Mouse (Mus musculus) kidney, embryonic 16.5 days (tissue): ENCODE measurements around the gene Fads2. TPM values are rescaled to one million over a fixed set of nuclear protein-coding genes. Genes with fewer than 3 reads are reported as not detected.

Experiments
- ATAC-seq: fragments of 200-750 bp; cut with Nextera tagmentation; 2 replicates; pipeline ENCODE4 v1.8.0; 2017; ENCODE audit warnings: moderate TSS enrichment; ENCODE audit not compliant: low FRiP score, low TSS enrichment
- H3K27ac ChIP-seq: fragments of 300-500 bp; sonication (generic); 2 replicates; pipeline ENCODE4 v1.5.1; 2014; ENCODE audit warnings: low read length
- H3K27me3 ChIP-seq: fragments of 300-500 bp; sonication (generic); 2 replicates; pipeline ENCODE4 v1.6.1; 2014; ENCODE audit warnings: low read length, control low read depth, mixed read lengths; ENCODE audit not compliant: insufficient read depth
- H3K36me3 ChIP-seq: fragments of 300-500 bp; sonication (generic); 2 replicates; pipeline ENCODE4 v1.6.1; 2014; ENCODE audit warnings: low read length, control low read depth, mixed read lengths; ENCODE audit not compliant: insufficient read depth
- H3K4me1 ChIP-seq: fragments of 300-500 bp; sonication (generic); 2 replicates; pipeline ENCODE4 v1.6.1; 2014; ENCODE audit warnings: low read length, control low read depth, mixed read lengths; ENCODE audit not compliant: insufficient read depth
- H3K4me2 ChIP-seq: fragments of 300-500 bp; sonication (generic); replicated peaks from 2 replicates; pipeline ENCODE4 v1.6.1; 2014; ENCODE audit warnings: low read depth, low read length
- H3K4me3 ChIP-seq: fragments of 300-500 bp; sonication (generic); 2 replicates; pipeline ENCODE4 v1.5.1; 2014; ENCODE audit warnings: mild to moderate bottlenecking, low read length
- H3K9ac ChIP-seq: fragments of 300-500 bp; sonication (generic); replicated peaks from 2 replicates; pipeline ENCODE4 v1.6.1; 2014; ENCODE audit warnings: low read length
- H3K9me3 ChIP-seq: fragments of 300-500 bp; sonication (generic); 2 replicates; pipeline ENCODE4 v1.6.1; 2016; ENCODE audit warnings: low read length, control low read depth
- WGBS: fragments of 180-500 bp; shearing (Covaris S2); extraction: QIAGEN DNeasy Blood & Tissue Kit; methylation state at CpG from one replicate; pipeline ENCODE4 v1.1.7; 2014; 5-methylcytosine and 5-hydroxymethylcytosine counted together
- polyA plus RNA-seq: library from polyadenylated mRNA; unstranded; fragments of >200 nt; fragmentation: Nextera tagmentation; extraction: Ambion mirVana; gene quantifications from 2 replicates; pipeline ENCODE4 v1.2.1, GENCODE M21; 2015

Fads2 gene
- polyA plus RNA-seq, 1 experiment from 2014 or later = 85.9 TPM

GRCm38 (mm10) chr19:10105034-10105493 lies 3.5 kb upstream of the Fads2 start:
- Histone ChIP-seq H3K9ac (no peak overlapping the region), H3K27me3 (no peaks in the 10 kb centered on the region), H3K9me3 (no peaks in the 10 kb centered on the region), H3K4me1 (peaks cover 10% of the 10 kb centered on the region), H3K36me3 (no peaks in the 10 kb centered on the region), H3K27ac (no peak overlapping the region), H3K4me2 (no peak overlapping the region), H3K4me3 (no peak overlapping the region)
- 74% methylated on average over 10 of the region's 10 CpGs for WGBS
- ATAC-seq = no peak

DNA sequence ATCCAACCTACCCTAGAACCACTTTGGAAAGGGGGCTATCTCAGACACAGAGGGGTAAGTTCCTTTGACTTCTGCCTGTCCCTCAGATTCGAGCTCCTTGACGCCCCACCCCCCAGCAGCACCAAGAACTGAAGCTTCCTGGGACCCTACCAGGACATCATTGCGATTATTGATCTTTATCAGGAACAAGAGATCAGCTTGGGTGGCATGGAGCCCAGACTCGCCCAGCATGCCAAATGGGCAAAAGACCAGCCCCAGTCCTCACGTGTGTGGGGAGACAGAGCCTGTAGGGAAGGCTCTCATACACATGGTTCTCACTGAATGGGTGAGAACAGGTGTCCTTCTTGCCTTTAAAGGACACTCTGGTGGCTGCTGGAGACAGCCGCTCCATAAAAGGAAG lies 2.7 kb upstream of the Fads2 start:
- ATAC-seq = no peak
- Histone ChIP-seq H3K4me3 (no peak overlapping the region), H3K4me2 (no peak overlapping the region), H3K36me3 (no peaks in the 10 kb centered on the region), H3K27me3 (no peaks in the 10 kb centered on the region), H3K9ac (no peak overlapping the region), H3K9me3 (no peaks in the 10 kb centered on the region), H3K27ac (no peak overlapping the region), H3K4me1 (peaks cover 19% of the 10 kb centered on the region)
- 80% methylated on average over 6 of the region's 6 CpGs for WGBS

GRCm38 (mm10) chr19:10102054-10102700 lies 631 bp upstream of the Fads2 start:
- WGBS = 4% methylated on average over 18 of the region's 25 CpGs
- Histone ChIP-seq H3K36me3 (no peaks in the 10 kb centered on the region; the same call in 1 of the 2 replicates), H3K27ac (peak overlapping the region; percentile 93), H3K9me3 (no peaks in the 10 kb centered on the region), H3K4me2 (peak overlapping the region; percentile 75), H3K4me3 (peak overlapping the region; percentile 78), H3K27me3 (no peaks in the 10 kb centered on the region), H3K9ac (peak overlapping the region; percentile 85), H3K4me1 (peaks cover 19% of the 10 kb centered on the region)
- ATAC-seq = peak; percentile 36

- Histone ChIP-seq H3K27me3 (no peaks in the 10 kb centered on the region), H3K4me2 (peak overlapping the region; percentile 75), H3K4me3 (peak overlapping the region; percentile 78), H3K4me1 (peaks cover 19% of the 10 kb centered on the region), H3K36me3 (no peaks in the 10 kb centered on the region; the same call in 1 of the 2 replicates), H3K9ac (peak overlapping the region; percentile 85), H3K27ac (peak overlapping the region; percentile 93), H3K9me3 (no peaks in the 10 kb centered on the region)
- peak; percentile 64 for ATAC-seq
- 1% methylated on average over 21 of the region's 21 CpGs for WGBS
These were observed 895 bp downstream of the Fads2 start for GRCm38 (mm10) chr19:10100631-10101071.

GRCm38 (mm10) chr19:10097826-10098225 lies 3.7 kb downstream of the Fads2 start:
- Histone ChIP-seq H3K9ac (no peak overlapping the region), H3K9me3 (no peaks in the 10 kb centered on the region), H3K4me1 (peaks cover 19% of the 10 kb centered on the region), H3K27ac (no peak overlapping the region), H3K27me3 (no peaks in the 10 kb centered on the region), H3K36me3 (peaks cover 3% of the 10 kb centered on the region), H3K4me2 (no peak overlapping the region), H3K4me3 (no peak overlapping the region)
- ATAC-seq = no peak
- WGBS = 81% methylated on average over 5 of the region's 5 CpGs

DNA sequence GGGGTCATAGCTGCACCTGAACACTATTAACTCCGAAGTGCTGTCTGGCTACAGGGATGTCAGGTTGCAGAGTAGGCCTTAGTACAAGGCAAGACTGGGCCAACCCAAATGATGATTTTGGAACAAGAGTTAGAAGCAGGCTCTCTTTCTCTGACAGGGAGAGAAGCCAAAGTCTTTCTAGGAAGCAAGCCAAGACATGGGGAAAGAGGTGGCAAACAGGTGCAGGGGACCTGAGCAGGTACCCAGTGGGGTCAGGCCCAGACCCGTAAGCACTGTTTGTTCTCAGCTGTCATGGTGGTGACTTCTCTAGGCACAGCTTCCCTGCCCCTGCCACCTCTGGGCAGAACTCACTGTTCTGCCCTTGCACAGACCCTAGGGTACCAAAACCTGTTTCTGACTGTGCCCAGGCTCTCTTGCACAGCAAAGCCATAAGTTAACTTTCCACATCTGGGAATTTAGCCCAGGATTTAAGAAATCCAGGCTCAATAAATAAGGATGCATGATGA lies 5.1 kb downstream of the Fads2 start:
- Histone ChIP-seq H3K4me2 (no peak overlapping the region), H3K4me3 (no peak overlapping the region), H3K4me1 (peaks cover 13% of the 10 kb centered on the region), H3K9ac (no peak overlapping the region), H3K9me3 (no peaks in the 10 kb centered on the region), H3K27ac (no peak overlapping the region), H3K27me3 (no peaks in the 10 kb centered on the region), H3K36me3 (peaks cover 6% of the 10 kb centered on the region)
- no peak for ATAC-seq
- WGBS = 85% methylated on average over 2 of the region's 2 CpGs

DNA sequence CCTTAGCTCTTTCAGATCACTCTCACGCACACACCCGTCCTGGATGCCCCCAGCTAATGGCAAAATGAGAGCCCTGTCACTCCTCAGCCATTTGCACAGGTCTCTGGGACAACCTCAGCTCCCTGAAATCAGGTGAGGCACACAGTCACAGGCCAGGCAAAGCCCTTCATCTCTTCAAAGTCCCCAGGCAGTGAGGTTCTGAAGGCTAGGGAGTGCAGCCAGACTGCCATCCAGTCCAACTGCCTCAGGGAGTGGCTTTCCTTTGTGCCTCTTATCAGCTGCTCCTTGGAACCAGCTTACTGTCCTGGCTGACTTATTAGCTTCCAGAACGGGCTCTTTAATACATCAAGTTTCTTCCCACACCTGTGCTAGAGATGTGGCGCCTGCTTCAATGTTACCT lies 6.9 kb downstream of the Fads2 start:
- Histone ChIP-seq H3K27me3 (no peaks in the 10 kb centered on the region), H3K27ac (no peak overlapping the region), H3K36me3 (peaks cover 23% of the 10 kb centered on the region), H3K9ac (no peak overlapping the region), H3K4me3 (no peak overlapping the region), H3K4me2 (no peak overlapping the region), H3K4me1 (peaks cover 5% of the 10 kb centered on the region), H3K9me3 (no peaks in the 10 kb centered on the region)
- 70% methylated on average over 4 of the region's 4 CpGs for WGBS
- no peak for ATAC-seq

- Histone ChIP-seq H3K36me3 (peaks cover 31% of the 10 kb centered on the region), H3K4me1 (no peaks in the 10 kb centered on the region; the same call in 1 of the 2 replicates)
- WGBS = 89% methylated on average over 4 of the region's 4 CpGs
These were observed 7.7 kb downstream of the Fads2 start for GRCm38 (mm10) chr19:10093829-10094228.

GRCm38 (mm10) chr19:10086976-10087375 lies 14.6 kb downstream of the Fads2 start:
- 94% methylated on average over 4 of the region's 4 CpGs for WGBS
- Histone ChIP-seq H3K9ac (no peak overlapping the region), H3K4me2 (no peak overlapping the region), H3K27me3 (no peaks in the 10 kb centered on the region), H3K4me3 (no peak overlapping the region), H3K27ac (no peak overlapping the region), H3K4me1 (no peaks in the 10 kb centered on the region), H3K36me3 (peaks cover 69% of the 10 kb centered on the region), H3K9me3 (no peaks in the 10 kb centered on the region)
- no peak for ATAC-seq

More at GRCm38 (mm10) chr19:10093829-10094228, 7.7 kb downstream of the Fads2 start:
- no peak overlapping the region for H3K4me3 ChIP-seq
- no peak for ATAC-seq
- H3K27ac ChIP-seq = no peak overlapping the region
- H3K9ac ChIP-seq = no peak overlapping the region
- H3K27me3 ChIP-seq = no peaks in the 10 kb centered on the region
- no peak overlapping the region for H3K4me2 ChIP-seq
- no peaks in the 10 kb centered on the region for H3K9me3 ChIP-seq

- Histone ChIP-seq H3K9me3 (no peaks in the 10 kb centered on the region), H3K27me3 (no peaks in the 10 kb centered on the region), H3K4me2 (no peak overlapping the region), H3K4me1 (no peaks in the 10 kb centered on the region), H3K27ac (no peak overlapping the region), H3K9ac (no peak overlapping the region), H3K36me3 (peaks cover 66% of the 10 kb centered on the region), H3K4me3 (no peak overlapping the region)
- 80% methylated on average over 9 of the region's 9 CpGs for whole genome bisulfite sequencing
- ATAC-seq = no peak
These were observed 16.1 kb downstream of the Fads2 start for GRCm38 (mm10) chr19:10085454-10085853.
